Mouse (Mus musculus): Measurements from ENCODE around the gene H2-M1. TPM values are rescaled to one million over a fixed set of nuclear protein-coding genes. Genes with fewer than 3 reads are reported as not detected.

H2-M1 gene
- polyA plus RNA-seq (2017; shearing (Covaris generic)), result not detected

DNA sequence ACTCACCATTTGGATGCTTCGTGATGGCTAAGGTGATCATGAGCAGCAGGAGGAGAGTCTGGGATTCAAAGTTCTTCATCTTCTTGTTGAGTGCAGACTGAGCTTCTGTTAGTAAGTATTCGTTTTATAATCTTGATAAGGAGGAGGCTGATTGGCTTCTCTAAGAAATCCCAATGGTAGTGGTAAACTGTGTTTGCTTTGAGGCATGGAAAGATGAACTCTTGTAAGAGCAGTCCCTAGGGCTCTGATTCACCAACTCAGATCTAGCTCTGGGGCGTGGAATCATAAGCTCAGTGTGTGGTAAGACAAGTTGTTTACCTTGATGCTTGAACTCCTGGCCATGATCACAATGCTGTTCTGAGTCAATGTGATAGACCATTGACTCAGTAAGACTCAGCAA is at the start of gene H2-M1:
TSS of gene H2-M1 (minus strand) at position 101 of the 400 bp plus-strand sequence.

GRCm38 (mm10) chr17:36642566-36642965 is 29.5 kb downstream of the H2-M1 start, which contains the start of gene H2-M9:
H2-M9 (minus strand) TSS chr17:36642666.

Other genes with a start within 250 kb of the H2-M1 start
- not detected for gene H2-M10.4, start 209.9 kb downstream of the H2-M1 start, polyA plus RNA-seq (2017; shearing (Covaris generic))
- not detected for gene H2-M11, start 125.1 kb downstream of the H2-M1 start, polyA plus RNA-seq (2017; shearing (Covaris generic))
- gene H2-M9, start 29.6 kb downstream of the H2-M1 start, polyA plus RNA-seq (2017; shearing (Covaris generic)), result not detected
- not detected for gene H2-M10.5, start 100.7 kb upstream of the H2-M1 start, polyA plus RNA-seq (2017; shearing (Covaris generic))
- not detected for gene H2-M10.6, start 140.0 kb upstream of the H2-M1 start, polyA plus RNA-seq (2017; shearing (Covaris generic))
- gene Trim26, start 164.9 kb upstream of the H2-M1 start, polyA plus RNA-seq (2017; shearing (Covaris generic)), result 160 TPM
- gene Trim15, start 195.0 kb upstream of the H2-M1 start, polyA plus RNA-seq (2017; shearing (Covaris generic)), result 0.33 TPM
- gene Trim10, start 197.4 kb upstream of the H2-M1 start, polyA plus RNA-seq (2017; shearing (Covaris generic)), result 0.55 TPM
- not detected for gene Trim40, start 217.9 kb upstream of the H2-M1 start, polyA plus RNA-seq (2017; shearing (Covaris generic))
- gene Trim31, start 225.9 kb upstream of the H2-M1 start, polyA plus RNA-seq (2017; shearing (Covaris generic)), result not detected